Mouse (Mus musculus) small intestine, adult 2 months (tissue): ENCODE measurements around the gene Fignl2. TPM values are rescaled to one million over a fixed set of nuclear protein-coding genes. Genes with fewer than 3 reads are reported as not detected.

ENCODE experiments used
- H3K27ac ChIP-seq: fragments of 200-500 bp; 2 replicates; pipeline ENCODE4 v1.5.1; 2012; ENCODE audit warnings: low read depth, low read length, control low read depth, inconsistent platforms; ENCODE audit not compliant: insufficient read depth
- H3K27me3 ChIP-seq: fragments of 200-500 bp; 2 replicates; pipeline ENCODE4 v1.6.1; 2012; ENCODE audit warnings: mild to moderate bottlenecking, moderate library complexity, low read length, inconsistent platforms; ENCODE audit not compliant: control insufficient read depth, insufficient read depth
- H3K36me3 ChIP-seq: fragments of 200-500 bp; 2 replicates; pipeline ENCODE4 v1.6.1; 2012; ENCODE audit warnings: mild to moderate bottlenecking, low read length, control low read depth, inconsistent platforms; ENCODE audit not compliant: control insufficient read depth, insufficient read depth
- H3K4me1 ChIP-seq: fragments of 200-500 bp; 2 replicates; pipeline ENCODE4 v1.6.1; 2012; ENCODE audit warnings: low read length, inconsistent platforms, mixed read lengths; ENCODE audit not compliant: control insufficient read depth, insufficient read depth, insufficient read length
- H3K4me3 ChIP-seq: fragments of 200-500 bp; 2 replicates; pipeline ENCODE4 v1.5.1; 2012; ENCODE audit warnings: low read depth, mild to moderate bottlenecking, control low read depth, inconsistent platforms, low read length, moderate library complexity
- CTCF ChIP-seq: fragments of 200-500 bp; IDR thresholded peaks from 2 replicates; pipeline ENCODE4 v1.5.1; 2012; ENCODE audit warnings: low read depth, mild to moderate bottlenecking, control low read depth, inconsistent platforms, low read length, moderate library complexity, mixed read lengths; ENCODE audit not compliant: insufficient replicate concordance, insufficient read length; ENCODE audit errors: extremely low read depth
- POLR2A ChIP-seq: fragments of 200-500 bp; IDR thresholded peaks from 2 replicates; pipeline ENCODE4 v1.6.1; 2012; ENCODE audit warnings: low read depth, mild to moderate bottlenecking, control low read depth, inconsistent platforms, low read length, moderate library complexity
- WGBS: fragments of 180-500 bp; shearing (Covaris S2); methylation state at CpG from one replicate; pipeline ENCODE4 v1.1.7; 2018; 5-methylcytosine and 5-hydroxymethylcytosine counted together
- polyA plus RNA-seq: library from polyadenylated mRNA; depleted of rRNA; stranded (reverse); fragments of >200 nt; gene quantifications from 2 replicates; pipeline ENCODE4 v1.2.3, GENCODE M21; 2012

The Fignl2 gene
- polyA plus RNA-seq, 1 experiment, result 7.8 TPM

DNA sequence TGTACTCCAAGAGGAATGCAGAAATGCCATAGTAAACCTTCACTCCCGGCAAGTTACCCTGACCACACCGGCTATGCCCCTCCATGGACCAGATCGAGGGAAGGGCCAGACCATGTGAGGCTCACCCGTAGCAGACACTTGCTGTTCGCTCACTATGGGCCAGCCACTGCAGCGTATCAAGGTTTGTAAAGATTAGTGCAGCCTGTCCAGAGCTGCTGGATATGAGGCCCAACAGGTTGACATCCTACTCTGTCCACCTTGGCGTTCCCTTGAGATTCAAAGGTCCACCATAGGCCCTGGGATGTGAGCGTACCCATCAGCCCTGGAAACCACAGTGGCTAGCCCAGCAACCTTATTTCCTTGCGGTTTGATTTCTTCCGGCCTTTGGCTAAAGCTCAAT lies 23.8 kb downstream of the Fignl2 start:
- TF ChIP-seq POLR2A (no peak), CTCF (no peak)
- no peak overlapping the region for H3K27ac ChIP-seq
- 88% methylated on average over 10 of the region's 10 CpGs for WGBS

DNA sequence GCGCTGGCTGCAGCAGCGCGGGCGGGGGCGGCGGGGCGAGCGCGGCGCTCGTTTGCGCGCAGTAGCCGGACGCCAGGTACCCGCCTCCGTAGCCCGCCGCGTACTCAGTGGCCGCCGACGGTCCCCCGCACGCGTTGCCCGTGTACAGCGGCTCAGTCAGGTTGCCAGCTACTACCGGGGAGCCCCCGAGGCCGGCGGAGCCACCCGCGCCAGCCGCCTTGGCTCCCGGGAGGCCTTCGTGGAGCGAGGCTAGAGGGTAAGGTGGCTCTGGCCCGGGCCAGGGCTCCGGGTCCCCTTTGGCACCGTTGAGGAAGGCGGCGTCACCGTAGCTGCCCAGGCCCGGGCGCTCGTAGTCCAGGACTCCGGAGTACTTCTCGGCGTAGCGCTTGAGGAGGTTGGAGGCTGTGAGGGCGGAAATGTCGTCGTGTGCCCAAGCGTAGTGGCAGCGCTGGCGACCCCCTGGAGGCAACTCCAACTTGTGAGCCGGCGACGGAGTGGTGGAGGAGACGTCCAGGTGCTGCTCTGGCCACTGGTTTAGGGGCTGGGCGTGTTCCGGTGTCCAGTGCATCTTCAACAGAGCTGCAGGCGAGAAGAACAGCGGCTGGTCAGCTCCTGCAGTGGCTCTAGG lies 24.4 kb downstream of the Fignl2 start:
- WGBS, result 49% methylated on average over 65 of the region's 65 CpGs
- TF ChIP-seq POLR2A (no peak), CTCF (no peak)
- H3K27me3 ChIP-seq, result peaks cover 29% of the 10 kb centered on the region
- no peak overlapping the region for H3K27ac ChIP-seq
- 0 out of 2 replicates have a peak, but pooled peaks cover 2% of the 10 kb centered on the region for H3K36me3 ChIP-seq
- no peaks in the 10 kb centered on the region for H3K4me1 ChIP-seq
- H3K4me3 ChIP-seq, result no peak overlapping the region

More for the DNA sequence above, 23.8 kb downstream of the Fignl2 start:
- Histone ChIP-seq H3K27me3 (peaks cover 29% of the 10 kb centered on the region), H3K36me3 (0 out of 2 replicates have a peak, but pooled peaks cover 2% of the 10 kb centered on the region), H3K4me1 (no peaks in the 10 kb centered on the region), H3K4me3 (no peak overlapping the region)

DNA sequence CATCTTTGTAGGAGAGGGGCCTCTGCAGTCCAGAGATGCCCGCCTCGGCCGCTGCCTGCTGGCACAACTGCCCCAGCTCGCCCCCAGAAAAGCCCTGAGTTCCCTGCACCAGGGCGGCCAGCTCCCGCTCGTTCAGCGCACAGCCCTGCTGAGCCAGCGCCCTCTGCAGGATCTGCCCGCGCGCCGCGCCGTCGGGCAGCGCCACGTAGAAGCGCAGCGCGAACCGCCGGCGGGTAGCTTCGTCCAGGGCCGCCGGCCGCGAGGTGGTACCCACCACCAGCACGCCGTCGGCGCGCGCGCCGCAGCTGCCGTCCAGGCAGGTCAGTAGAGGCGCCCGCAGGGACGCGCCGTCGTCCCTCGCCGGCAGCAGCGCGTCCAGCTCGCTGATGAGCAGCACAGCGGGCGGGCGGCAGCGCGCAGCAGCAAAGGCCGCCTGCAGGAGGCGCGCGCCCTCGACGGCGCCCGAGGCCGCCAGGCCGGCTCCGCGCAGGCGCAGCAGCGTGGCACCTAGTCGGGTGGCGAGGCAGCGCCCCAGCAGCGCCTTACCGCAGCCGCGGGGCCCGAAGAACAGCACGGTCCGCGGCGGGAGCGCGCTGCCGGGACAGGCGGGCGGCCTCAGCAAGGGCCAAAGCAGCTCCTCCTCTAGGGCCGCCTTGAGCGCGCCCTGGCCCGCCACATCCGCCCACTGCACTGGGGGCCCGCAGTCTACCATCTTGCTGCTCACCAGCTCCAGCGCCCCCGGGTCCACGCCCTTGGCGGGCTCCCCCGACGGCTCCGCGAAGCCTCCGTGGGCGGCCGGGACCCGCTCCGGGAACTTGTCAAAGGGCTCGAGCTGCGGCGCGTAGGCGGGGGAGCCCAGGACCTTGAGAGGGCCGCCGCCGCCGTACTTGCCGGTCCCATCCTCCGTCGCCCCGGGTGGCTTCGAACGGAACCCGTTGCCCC lies 25.5 kb downstream of the Fignl2 start:
- Histone ChIP-seq H3K27ac (no peak overlapping the region), H3K27me3 (peaks cover 35% of the 10 kb centered on the region), H3K4me1 (no peaks in the 10 kb centered on the region), H3K36me3 (0 out of 2 replicates have a peak, but pooled peaks cover 2% of the 10 kb centered on the region), H3K4me3 (peak overlapping the region; percentile 31)
- TF ChIP-seq CTCF (no peak), POLR2A (no peak)
- 61% methylated on average over 117 of the region's 120 CpGs for WGBS

DNA sequence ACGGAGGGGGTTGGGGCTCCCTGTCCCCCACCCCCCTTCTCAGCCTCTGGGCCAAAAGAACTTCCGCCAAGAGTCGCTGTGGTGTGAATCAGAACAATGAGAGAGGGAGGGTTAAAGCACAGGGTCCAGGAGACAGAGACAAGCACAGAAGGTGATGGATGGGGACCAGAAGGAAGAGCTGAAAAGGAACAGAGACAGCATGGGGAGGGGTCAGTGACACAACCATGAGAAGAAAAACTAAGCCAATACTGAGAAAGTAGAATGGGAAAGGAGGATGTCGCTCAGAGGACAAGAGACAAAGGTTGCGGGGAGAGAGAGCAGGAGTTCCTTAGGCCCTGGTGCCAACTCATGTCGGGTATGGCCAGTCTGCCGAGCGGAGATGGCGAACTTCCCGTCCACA lies 26.5 kb downstream of the Fignl2 start:
- H3K36me3 ChIP-seq, result 0 out of 2 replicates have a peak, but pooled peaks cover 2% of the 10 kb centered on the region
- no peak overlapping the region for H3K27ac ChIP-seq
- peaks cover 2% of the 10 kb centered on the region; the same call in 1 of the 2 replicates for H3K4me1 ChIP-seq
- 79% methylated on average over 10 of the region's 10 CpGs for WGBS
- H3K4me3 ChIP-seq, result no peak overlapping the region
- TF ChIP-seq POLR2A (no peak), CTCF (no peak)
- peaks cover 42% of the 10 kb centered on the region for H3K27me3 ChIP-seq

DNA sequence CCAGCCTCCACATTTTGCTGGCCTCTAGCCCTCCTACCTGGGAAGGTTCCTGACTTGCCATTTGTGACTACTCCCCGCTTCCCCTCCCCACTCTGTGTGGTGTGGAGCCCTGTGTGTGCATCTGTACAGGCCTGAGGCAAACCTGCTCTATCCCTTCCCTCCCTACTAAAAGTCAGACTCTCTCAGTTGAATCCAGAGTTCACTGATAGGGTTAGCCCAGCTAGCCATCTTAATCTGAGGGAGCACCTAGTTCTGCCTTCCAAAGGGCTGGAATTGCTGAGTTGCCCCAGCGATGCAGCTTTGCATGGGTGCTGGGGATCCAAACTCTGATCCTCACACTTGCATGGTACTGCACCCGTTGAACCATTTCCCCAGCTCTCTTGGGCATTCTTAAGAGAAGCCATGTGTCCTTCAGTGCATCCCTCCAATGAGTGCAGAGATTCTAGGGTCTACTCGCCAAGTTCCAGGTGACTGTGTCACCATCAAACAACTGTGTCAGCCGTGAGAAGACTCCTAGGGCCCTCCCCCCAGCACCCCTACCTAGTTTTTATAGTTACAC lies 29.9 kb downstream of the Fignl2 start:
- no peak for TF ChIP-seq CTCF
- TF ChIP-seq POLR2A, result no peak
- Histone ChIP-seq H3K36me3 (0 out of 2 replicates have a peak, but pooled peaks cover 2% of the 10 kb centered on the region), H3K4me3 (no peak overlapping the region), H3K27ac (no peak overlapping the region), H3K27me3 (peaks cover 49% of the 10 kb centered on the region), H3K4me1 (peaks cover 11% of the 10 kb centered on the region; the same call in 1 of the 2 replicates)
- 61% methylated on average over 5 of the region's 5 CpGs for WGBS

DNA sequence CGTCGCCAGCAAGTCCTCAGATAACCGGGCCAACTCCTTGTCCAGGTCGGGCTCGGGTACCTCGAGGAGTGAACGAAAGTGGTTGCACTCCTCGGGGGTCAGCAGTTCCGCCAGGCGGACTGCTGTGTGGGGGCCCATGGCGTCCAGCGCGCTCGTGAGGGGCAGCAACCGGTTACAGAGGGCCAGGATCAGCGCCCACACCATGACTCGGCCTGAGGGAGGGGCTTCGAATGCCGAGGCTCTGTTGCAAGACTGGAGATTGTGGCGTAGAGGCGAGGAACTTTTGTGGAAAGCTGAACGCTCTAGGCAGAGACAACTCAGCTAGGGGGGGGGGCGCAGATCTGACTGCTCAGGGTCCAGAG lies 31.2 kb downstream of the Fignl2 start, which contains the start of gene Gm47841:
TSS of gene Gm47841 (minus strand) at position 204 of the 362 bp plus-strand sequence.
- Histone ChIP-seq H3K36me3 (no peaks in the 10 kb centered on the region), H3K27me3 (peaks cover 36% of the 10 kb centered on the region), H3K4me3 (peak within 1 kb of the TSS; percentile 26), H3K4me1 (peaks cover 11% of the 10 kb centered on the region; the same call in 1 of the 2 replicates), H3K27ac (no peak within 1 kb of the TSS)
- TF ChIP-seq CTCF (no peak), POLR2A (no peak)
- WGBS, result 13% methylated on average over 23 of the region's 23 CpGs
